Mouse (Mus musculus) ES-E14 (cell line): ENCODE data around the gene Pramef25.
"Not testable (repeated sequence)": the region's sequence is repeated elsewhere in the genome, so short reads cannot be mapped to it uniquely, and the experiment has no call there.

Source experiments
- CHD2 ChIP-seq: IDR thresholded peaks from 2 replicates; pipeline ENCODE4 v1.6.1; 2014; ENCODE audit warnings: mild to moderate bottlenecking, low read depth, low read length, inconsistent platforms
- MAFK ChIP-seq: IDR thresholded peaks from 2 replicates; pipeline ENCODE4 v1.6.1; 2014; ENCODE audit warnings: mild to moderate bottlenecking, low read depth, low read length, inconsistent platforms; ENCODE audit not compliant: insufficient read depth
- ZC3H11A ChIP-seq: IDR thresholded peaks from 2 replicates; pipeline ENCODE4 v1.6.1; 2012; ENCODE audit warnings: low read depth, mild to moderate bottlenecking, inconsistent platforms, low read length, borderline replicate concordance
- ZNF384 ChIP-seq: IDR thresholded peaks from 2 replicates; pipeline ENCODE4 v1.6.1; 2012; ENCODE audit warnings: low read depth, low read length, inconsistent platforms

DNA sequence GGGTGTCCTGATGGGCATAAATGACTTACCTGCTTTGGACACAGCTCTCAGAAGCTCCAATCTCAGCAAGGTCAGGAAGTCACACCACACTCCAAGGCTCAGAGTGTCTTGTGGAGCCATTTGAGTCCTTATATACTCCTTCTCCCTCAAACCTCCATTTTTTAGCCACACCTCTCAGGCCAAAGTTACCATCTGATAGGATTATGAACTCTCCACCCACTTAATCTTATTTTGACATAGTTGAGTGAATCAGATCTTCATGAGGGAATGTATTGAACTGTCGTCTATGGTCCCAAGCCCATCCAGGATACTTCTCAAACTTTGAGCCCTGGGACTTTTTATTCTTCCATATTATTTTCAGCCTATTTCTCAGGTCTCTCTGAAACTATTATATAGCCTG lies 50.5 kb downstream of the Pramef25 start, which contains the start of gene Pramef6:
- not testable (repeated sequence) for TF ChIP-seq CHD2, ZNF384, MAFK, ZC3H11A
